Mouse (Mus musculus): ENCODE results near the gene Slc25a34.

DNA sequence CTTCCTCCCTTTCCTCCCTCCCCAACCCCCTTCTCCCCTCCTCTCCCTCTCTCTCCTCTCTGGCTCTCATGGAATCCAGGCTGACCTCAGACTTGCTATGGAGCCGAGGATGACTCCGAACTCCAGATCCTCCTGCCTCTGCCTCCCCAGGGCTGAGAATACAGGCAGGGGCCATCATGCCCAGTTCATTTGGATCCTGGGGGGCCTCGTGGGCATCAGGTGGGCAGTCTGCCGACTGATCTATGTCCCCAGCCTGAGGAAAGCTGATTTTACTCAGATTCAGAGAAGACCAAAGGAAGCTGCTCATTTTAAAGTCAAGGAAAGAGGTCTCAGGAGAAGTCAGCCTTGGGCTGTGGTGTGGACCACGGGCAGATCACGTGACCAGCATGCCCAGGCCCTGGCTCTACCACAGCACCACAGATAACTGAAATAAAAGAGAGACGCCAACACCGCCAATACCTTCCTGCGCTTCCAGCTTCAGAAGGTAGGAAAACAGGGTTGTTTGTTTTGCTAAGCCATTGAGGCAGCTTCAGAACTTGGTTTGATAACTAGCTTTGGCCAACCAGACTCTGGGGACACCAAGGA is 4.2 kb downstream of the Slc25a34 start:
- TF ChIP-seq POLR2A (IDR thresholded peaks at IDR 0.05; ENCODE audit: borderline replicate concordance, extremely low read depth, insufficient read depth, insufficient read length, poor library complexity, severe bottlenecking) = no peak
- TF ChIP-seq CTCF (IDR thresholded peaks at IDR 0.05; ENCODE audit: borderline replicate concordance, extremely low read depth, insufficient read depth, insufficient read length) = no peak
